Mouse (Mus musculus) left cerebral cortex, adult 11 months (tissue): ENCODE results near the gene Vgf.

Experiments used
- DNase-seq: peaks from one replicate; pipeline ENCODE4 v3.0.0; 2022; ENCODE audit warnings: low spot score

Gene Vgf

DNA sequence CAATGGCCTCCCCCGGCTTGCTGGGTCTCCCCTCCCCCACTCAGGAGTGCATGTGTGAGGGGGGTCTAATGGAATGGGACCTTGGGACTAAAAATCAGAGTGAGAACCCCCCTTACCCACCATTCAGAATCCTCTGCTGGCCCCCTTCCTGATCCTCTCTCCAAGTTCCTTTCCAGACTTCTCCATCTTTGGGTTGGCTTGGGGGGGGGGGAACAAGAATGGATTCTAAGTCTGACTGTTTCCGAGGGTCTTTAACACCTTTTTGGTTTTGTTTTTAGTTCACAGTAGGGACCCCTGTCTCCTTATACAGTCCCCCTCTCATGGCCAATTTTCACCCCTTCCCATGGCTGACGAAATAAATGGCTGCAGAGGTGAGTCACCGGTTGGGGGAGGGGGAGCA is at the start of gene Vgf:
TSS of gene Vgf (plus strand) at position 301 of the 400 bp plus-strand sequence.
- DNase-seq, result no peak

DNA sequence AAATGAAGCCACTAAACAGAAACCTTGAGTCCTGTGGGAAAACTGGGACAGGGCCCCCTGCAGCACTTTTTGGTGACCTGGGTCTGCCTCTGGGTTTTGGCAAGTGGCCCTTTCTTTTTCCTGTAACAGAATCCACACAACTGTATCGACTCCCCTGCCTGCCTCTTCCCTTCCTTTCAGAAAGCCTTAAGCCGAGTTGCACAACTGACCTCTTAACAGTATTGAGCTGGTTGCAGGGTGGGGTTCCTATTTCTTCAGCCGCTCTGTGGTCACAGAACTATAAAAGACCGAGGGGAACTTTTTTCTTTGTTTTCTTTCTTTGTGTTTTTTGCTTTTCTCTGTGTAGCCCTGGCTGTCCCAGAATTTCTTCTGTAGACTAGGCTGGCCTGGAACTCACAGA is 48.4 kb upstream of the Vgf start:
- no peak for DNase-seq

DNA sequence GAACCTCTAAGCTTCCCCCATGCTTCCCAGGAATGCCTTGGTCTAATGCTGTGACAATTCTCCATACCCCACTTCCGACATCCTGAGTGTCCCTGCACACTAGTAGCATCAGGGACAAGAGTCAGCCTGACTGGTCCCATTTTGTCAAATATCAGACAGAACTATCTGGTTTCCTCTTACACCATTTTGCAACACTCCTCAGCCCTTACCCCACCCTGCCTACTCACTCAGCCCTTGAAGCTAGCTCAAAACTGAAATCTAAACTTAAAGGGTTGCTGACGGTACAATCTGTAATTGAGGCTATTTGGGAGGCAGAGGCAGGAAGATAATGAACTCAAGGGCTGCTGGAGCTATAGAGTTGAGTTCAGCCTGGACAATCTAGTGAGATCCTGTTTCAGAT is 46.4 kb upstream of the Vgf start:
- no peak for DNase-seq

DNA sequence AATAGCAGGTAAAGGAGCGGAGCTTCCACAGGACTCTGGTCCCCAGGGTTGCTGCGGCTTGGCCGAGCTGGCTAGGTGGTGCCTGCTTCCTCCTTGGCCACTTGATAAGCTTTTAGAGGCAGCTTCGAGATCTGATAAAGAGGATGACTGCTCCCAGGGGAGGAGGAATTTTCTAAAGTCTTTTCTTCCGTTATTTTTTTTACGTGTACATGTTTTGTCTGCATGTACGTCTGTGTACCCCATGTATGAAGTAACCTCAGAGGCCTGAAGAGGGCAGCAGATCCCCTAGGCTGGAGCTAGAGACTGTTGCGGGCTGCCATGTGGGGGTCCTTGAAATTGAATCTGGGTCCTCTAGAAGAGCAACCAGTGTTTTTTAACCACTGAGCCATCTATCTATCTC is 45.2 kb upstream of the Vgf start:
- no peak for DNase-seq

DNA sequence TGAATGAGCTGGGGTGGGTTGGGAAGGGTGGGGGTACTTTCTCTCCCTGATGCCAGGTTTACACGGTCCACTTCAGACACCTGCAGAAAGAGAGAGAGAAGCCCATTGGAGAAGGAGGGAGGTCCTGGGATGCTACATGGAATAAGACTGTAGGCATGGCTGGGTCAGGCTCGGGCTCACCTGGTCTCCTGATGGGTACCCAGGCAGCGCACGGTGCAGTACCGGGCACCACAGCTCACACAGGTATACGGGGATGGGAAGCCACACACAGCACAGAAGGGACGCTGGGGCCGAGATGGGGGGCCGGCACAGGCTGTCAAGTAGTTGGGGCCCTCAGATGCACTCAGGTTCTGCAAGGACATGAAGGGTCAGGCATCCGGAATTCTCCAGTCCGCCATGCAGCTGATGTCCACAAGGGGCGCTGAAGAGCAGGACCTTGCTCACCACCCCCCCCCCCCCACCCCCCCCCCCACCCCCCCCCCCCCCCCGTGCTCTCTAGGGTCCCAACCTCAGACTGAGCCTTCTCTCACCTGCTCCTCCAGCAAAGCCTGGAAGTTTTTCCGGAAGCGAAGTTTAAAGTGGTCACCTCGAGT is 43.8 kb upstream of the Vgf start:
- DNase-seq, result no peak

DNA sequence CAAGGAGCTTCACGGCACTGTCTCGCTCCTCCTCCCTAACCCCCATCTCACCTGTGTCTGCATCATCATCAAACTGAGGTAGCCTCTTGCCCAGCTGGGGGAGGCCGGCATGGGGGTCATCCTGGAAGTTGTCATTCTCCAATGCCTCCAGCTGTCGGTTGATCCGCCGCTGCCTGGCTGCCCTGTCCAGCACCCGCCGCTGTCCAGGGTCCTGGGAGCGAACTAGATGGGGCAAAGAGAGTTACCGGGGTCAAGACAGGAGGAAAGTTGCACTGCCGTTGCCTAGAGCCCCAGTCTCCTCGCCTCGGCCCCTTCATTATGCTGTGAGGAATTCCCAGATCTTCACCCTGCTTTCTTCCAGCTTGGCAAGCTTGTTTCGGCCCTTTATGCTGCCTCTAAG is 41.4 kb upstream of the Vgf start:
- no peak for DNase-seq

DNA sequence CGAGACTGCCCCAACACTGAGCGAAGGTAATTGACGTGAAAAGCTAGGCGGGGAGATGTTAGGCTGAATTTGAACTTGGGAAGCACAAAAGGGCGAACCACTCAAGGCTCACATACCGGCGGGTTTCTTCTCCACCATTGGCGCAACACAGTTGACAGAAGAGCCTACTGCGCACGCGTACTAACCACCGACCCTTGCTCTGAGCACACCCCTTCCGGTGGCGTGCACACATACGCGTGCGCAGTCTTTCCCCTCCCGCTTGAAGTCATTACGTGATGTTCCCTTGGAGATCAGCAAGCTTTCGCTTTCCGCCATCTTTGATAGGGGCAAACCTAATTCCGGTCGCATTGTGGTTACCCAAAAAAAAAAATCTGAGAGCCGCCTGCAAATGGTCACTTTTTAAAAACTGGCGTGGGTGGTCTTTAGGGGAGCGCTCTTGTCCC is 39.5 kb upstream of the Vgf start, which contains the start of gene Plod3:
TSS of gene Plod3 (plus strand) at position 325 of the 443 bp plus-strand sequence.
- DNase-seq, result peak; percentile 97

DNA sequence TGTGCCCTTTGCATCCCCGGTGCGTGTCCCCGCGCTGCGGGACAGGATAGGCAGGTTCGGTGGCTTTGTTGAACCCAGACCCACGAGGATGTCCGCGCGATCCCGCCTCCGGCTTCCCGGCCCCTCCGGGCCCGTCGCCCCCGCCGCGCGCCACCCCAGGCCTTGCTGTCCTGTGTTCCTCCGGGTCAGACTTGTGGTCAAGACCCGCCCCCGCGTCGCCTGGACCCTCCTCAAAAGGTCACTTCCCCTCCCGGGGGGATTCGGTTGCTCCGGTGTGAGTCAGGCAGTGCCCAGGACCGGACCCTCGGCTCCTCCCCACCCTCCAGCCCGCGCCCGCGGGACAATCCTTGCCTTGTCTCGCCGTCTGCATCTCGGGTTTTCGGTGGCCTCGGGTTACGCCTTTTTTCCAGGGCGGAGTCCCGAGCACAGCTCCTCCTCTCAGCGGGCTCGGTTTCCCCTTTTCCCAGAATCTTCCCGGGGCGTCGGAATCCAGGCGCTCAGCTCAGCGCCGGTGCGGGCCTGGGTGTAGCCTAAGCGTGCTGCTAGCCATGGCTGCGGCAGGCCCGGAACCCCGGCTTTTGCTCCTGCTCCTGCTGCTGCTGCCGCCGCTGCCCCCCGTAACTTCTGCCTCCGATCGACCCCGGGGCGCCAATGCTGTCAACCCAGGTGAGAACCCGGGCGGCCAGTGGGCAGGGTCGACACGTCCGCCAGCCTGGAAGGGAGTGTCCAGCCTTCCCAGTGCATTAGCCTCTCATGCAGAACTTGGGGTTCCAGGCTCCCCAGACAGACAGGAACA is 38.9 kb upstream of the Vgf start:
- DNase-seq, result peak; percentile 77

DNA sequence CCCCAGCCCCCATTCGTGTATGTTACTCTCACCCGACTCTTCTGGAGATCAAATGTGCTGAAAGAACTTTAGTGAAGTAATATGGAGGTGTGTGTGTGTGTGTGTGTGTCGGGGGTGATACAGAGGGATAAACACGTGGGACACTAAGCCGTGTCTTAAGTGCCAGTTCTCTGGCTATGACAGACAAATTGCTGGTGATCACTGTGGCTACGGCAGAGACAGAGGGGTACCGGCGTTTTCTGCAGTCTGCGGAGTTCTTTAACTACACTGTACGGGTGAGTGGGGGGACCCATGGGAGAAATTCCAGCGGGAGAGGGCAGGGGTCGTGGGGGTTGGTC is 38.3 kb upstream of the Vgf start, which contains the start of gene Znhit1:
TSS of gene Znhit1 (minus strand) at position 88 of the 338 bp plus-strand sequence.
- no peak for DNase-seq

DNA sequence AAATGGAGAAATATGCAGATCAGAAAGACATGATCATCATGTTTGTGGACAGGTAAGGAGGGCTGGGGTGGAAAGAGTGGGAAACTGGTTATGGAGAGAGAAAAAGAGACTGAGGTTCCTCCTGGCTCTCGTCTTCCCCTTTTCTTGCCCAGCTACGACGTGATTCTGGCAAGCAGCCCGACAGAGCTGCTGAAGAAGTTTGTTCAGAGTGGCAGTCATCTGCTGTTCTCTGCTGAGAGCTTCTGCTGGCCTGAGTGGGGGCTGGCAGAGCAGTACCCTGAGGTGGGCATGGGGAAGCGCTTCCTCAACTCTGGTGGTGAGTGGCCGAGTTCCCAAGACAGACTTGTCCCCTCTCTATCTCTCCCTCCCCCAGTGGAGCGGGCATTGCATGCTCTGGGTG is 37.8 kb upstream of the Vgf start:
- no peak for DNase-seq

DNA sequence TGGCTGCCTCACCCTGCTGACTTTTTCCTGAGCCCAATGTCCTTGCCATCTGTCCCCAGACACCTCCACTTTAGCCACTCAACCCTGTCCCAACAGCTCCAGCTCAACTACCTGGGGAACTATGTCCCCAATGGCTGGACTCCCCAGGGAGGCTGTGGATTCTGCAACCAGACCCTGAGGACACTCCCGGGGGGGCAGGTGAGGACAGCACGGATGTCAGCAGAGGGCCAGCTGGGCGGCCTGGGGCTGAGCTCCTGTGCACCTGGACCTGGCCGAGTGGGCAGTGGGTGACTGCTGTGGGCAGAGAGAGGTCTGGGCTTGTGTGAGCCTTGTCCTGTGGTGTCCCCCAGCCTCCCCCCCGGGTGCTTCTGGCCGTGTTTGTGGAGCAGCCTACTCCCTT is 36.4 kb upstream of the Vgf start:
- no peak for DNase-seq

DNA sequence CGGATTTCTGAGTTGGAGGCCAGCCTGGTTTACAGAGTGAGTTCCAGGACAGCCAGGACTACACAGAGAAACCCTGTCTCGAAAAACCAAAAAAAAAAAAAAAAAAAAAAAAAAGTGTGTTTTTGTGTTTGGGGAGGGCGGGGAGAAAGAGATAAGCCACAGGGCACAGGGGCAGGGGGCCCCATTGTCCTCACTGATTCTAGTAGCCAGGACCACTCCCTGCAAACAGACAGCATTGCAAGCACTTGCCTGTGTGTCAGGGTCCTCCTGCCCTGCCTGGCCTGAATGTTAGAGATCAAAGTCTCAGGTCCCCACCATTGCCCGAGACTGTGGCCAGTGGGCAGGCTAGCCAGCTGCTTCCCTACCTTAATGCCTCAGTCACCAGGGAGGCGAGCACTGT is 26.7 kb upstream of the Vgf start:
- no peak for DNase-seq

DNA sequence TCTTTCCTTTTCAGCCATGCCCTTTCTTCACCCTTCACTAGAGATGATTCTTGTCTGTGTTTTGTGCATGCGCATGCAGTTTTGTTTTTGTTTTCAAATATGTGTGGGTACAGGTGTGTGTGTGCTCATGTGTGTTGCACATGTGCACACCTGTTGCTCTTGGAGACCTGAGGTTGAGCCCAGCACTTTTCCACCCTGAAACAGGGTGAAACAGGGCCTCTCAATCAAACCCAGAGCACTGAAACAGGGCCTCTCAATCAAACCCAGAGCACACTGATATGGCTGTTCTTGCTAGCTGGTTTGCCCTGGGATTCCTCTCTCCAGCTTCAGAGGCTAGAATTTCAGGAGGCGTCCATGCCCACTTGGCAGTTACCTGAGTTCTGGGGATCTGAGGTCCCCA is 25.6 kb upstream of the Vgf start:
- DNase-seq, result no peak

DNA sequence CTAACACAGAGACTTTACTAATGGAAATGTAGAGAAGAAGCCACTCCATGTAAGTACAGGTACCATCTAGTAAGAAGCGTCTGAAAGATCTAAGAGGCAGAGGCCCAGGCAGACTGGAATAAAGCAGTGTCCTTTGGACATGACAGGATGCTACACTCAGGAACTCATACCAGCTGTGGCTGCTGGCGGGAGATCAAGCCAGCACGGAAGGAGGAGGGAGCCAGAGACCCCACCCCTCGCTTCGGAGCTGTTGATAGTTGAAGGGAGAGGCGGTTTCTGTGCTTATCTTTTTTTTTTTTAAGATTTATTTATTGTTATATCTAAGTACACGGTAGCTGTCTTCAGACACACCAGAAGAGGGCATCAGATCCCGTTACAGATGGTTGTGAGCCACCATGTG is 18.9 kb upstream of the Vgf start:
- no peak for DNase-seq

DNA sequence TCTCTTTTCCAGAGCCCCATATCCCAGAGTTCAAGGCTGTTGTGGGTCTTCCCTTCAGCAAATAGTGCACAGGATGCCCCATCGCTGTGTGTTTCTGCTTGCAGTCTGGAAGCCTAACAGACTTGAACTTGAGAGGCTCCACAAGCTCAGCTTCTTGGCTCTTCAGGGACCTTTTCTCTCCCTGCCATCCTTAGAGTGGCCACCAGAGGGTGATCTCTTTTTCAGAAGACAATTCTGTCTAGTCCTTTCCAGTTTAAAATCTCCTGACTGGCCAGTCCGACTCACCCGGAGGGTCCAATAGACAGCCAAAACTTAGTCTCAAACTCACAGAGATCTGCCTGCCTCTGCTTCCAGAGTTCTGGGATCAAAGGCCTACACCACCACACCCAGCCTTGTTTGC is 16.2 kb upstream of the Vgf start:
- DNase-seq, result no peak

DNA sequence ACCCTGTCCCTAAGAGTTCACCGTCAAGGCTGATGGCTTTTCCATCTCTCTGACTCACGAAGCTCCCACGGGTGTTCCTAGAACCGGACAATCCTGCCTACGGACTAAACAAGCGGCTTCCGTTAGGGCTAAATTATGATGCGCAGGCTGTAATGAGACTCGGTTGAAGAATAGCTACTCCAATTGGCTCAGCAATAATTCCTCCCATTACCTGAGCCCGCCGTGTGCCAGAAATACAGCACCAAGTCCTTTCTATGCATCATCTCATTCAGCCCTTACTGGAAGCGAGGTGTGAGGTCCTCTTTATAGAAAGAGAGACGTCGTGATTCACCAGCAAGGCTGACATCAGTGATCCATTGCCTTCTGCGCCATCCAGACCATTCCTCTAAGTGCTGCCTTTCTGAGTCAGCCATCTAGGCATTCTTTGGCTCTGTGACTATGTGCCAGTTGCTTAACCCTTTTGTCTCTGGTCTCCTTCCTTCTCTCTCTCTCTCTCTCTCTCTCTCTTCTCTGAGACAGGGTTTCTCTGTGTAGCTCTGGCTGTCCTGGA is 13.7 kb upstream of the Vgf start:
- DNase-seq, result no peak

DNA sequence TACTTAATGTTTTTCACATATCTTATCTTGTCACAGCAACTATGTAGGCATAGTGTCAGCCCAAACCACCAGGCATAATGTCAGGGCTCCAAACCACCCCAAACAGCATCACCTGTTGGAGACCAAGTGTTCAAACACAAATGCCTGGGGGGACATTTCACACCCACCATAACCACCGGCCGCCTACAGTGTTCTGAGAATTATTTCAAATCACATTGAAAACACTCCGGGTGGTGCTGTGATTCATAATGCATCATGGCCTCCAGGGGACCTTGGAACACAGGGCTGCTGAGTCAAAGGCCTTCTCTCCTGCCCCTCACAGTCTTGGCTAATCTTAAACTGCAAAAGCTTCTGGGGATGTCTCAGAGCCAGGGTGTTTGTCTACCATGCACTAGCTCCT is 10.3 kb upstream of the Vgf start:
- DNase-seq, result no peak

DNA sequence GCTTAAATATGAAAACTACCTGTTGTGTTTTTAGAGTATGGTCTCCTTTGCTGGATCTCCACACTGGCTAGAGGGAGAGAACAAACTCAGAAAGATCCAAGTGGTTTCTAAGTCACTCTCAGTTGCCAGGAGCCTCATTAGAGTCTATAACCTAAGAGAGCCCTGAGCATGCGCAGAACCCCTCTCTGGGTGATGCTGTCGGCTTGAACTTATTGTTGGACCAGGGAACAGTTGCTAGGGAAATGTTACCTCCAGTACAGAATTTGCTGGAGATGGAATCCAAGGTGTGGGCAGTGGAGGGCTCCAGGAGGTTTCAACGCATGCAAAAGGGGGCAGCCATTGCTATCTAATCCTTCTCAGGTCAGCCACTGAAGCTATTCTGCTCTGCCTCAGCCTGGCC is 1.9 kb upstream of the Vgf start:
- no peak for DNase-seq

DNA sequence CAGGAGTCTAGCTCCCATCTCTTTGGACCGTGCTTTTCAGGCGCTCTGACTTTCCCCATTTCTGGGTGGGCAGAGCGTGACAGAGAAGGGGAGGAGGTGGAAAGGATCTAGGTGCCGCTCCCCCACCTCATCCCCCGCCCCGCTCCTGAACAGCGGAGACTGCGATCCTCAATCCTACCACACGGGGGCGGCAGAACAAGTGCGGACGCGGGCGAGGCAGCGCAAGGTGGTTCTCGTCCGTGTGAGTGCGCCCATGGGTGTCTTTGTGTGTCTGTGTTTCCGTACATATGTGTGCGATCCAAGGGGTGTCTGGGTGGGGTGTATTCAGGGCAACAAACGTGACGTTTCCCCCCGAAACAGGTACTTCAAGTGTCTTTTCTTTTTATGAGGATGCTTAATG is 1.1 kb upstream of the Vgf start:
- no peak for DNase-seq

DNA sequence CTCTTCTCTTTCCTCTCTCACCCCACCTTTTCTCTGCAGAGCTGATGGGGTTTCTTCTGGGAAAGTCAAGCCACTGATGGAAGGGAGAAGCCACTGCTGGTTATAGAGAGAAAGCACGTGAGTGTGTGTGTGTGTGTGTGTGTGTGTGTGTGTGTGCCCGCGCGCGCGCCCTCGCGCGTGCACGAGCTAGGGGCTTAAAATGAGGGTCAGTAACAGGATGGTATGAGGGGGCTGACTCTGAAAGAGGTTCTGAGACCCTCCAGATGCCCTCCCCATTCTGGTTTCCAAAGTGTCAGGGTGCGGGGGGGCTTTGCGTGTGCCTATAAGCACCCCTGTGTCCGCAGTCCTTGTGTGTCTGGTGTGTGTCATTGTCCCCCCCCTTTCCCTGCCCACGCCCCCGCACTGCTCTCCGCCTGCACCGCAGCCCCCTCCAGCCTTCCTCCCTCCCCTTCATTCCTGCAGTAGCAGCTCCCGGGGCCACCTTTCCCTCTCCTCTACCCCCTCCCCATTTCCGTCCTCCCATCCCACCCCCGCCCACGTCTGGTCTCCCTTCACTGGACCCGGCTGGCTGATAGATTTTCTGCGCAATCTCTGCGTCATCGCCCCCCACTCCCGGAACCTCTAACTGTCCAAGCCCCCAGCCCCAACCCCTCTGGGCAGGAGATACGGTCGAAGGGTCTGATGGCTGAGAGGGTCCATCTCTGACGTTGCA is 2.5 kb downstream of the Vgf start:
- no peak for DNase-seq

DNA sequence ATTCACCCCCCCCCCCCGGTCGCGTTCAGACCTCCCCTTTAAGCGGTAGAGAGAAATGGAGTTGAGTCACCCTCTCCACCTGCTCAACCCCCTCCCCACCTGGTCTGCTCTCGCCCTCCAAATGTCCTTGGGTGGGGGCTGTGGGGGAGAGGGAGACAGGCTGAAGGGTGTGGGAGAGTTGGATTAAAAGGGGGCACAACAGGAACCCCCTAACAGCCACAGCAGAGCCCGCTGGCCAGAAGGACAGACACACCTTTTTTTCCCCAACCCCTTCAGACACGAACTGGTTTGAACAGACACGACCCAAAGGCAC is 3.0 kb downstream of the Vgf start:
- DNase-seq, result no peak

DNA sequence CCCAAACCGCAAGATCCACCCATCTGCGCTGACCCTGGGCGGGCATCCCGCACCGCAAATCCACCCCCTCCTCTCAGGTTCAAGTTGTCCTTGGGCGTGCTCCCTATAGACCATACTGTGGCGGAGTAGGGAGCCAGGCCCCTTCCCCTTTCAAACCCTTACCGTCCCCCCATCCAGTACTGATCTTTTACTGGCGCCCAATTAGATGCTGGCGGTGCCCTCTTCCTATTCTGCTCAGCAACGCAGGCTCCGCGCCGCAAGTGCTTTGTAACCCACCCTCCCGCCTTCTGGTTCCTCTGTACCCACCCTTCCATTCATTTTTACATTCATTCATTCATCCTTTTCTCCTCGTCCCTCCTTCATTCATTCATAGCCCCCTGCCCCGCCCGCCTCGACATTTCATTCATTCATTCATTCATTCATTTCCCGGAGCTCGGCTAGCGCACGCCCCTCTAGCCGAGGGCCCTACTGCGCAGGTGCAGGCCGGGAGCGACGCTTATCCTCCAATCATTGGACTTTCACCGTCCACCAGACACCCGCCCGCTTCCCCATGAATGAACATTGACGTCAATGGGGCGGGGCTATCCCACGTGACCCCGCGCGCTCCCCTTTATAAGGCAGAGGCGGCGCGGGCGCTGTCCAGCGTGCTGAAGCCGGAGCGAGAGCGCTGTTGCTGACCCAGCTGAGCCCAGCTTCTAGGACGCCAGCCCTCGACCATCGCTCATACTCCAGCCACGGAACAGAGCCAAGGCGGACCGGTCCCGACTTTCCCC is 3.6 kb downstream of the Vgf start:
- peak; percentile 90 for DNase-seq
